Mouse (Mus musculus): ENCODE measurements around the gene Sapcd2.

GRCm38 (mm10) chr2:25348162-25348561 lies 24.0 kb upstream of the Sapcd2 start:
- TF ChIP-seq CTCF (IDR thresholded peaks at IDR 0.05; ENCODE audit: control insufficient read depth, insufficient read depth, insufficient replicate concordance, low read depth, low read length) (no peak), POLR2A (IDR thresholded peaks at IDR 0.05; ENCODE audit: control insufficient read depth, low read depth, low read length) (no peak)

Data from testis, adult 2 months (tissue).